Mouse (Mus musculus): ENCODE data around the gene Adcy3. TPM values are rescaled to one million over a fixed set of nuclear protein-coding genes. Genes with fewer than 3 reads are reported as not detected.

Adcy3 gene
- polyA plus RNA-seq, 1 experiment from 2014 or later, result 4.7 TPM

DNA sequence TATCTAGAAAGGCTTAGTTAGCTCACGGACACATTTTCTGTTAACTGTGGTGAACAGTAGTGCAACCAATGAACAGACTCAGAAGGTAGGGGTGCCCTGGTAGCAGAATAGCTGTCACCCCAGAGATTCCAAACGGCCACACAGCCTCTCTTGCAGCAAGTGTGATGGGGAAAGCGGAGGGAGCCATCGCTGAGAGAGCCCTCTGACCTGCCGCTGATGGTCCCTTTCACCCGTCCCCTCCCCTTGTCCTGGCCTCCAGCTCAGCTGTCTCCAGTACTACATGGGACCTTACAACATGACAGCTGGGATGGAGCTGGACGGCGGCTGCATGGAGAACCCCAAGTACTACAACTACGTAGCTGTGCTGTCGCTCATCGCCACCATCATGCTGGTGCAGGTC is 73.2 kb downstream of the Adcy3 start:
- DNase-seq (ENCODE audit: low spot score) (no peak), ATAC-seq (ENCODE audit: insufficient number of reproducible peaks, low FRiP score, low TSS enrichment, low read depth) (no peak)
- no peaks in the 10 kb centered on the region for H3K27me3 ChIP-seq (ENCODE audit: control insufficient read depth, insufficient read depth, low read length)
- H3K9me3 ChIP-seq (ENCODE audit: control insufficient read depth, low read length), result no peaks in the 10 kb centered on the region
- 94% methylated on average over 11 of the region's 11 CpGs for WGBS
- no peaks in the 10 kb centered on the region for H3K4me1 ChIP-seq (ENCODE audit: control insufficient read depth, insufficient read depth, low read length)
- peaks cover 16% of the 10 kb centered on the region for H3K36me3 ChIP-seq (ENCODE audit: control insufficient read depth, insufficient read depth, low read length)
- no peak overlapping the region for H3K9ac ChIP-seq (ENCODE audit: low read length)
- no peak overlapping the region for H3K4me2 ChIP-seq (ENCODE audit: low read depth, severe bottlenecking)
- no peak overlapping the region for H3K4me3 ChIP-seq (ENCODE audit: low read depth, low read length)
- H3K27ac ChIP-seq (replicated peaks; ENCODE audit: low read depth, low read length), result no peak overlapping the region

DNA sequence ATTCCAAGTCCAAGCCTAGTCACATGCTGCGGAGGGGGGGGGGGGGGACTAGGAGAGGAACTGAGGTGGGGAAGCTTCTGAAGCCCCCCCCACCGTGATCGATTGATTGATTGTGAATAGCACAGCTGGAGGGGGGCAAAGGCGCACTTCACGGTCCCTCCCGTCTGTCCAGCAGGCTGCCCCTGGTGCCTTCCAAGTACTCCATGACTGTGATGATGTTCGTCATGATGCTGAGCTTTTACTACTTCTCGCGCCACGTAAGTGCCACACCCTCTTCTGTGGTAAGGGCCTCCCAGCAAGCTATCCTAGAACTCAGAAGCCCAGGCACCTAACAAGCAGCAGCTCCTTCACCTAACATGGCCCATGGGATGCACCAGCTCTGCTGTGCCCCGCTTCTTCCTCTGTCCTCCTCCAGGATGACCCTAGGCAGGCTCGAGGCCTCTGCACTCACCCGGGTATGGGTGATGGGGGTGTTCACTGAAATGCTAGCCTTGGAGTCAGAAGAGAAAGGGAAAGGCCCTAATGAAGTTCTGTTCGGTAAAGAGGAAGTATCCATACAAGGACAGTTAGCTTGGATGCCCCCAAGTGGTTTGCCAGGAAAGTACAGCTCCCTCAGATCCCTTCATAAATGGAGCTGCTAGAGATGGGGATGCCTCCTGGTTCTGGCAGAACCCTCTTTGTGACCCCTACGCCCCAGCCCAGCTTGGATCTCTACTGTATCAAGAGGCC is 75.7 kb downstream of the Adcy3 start:
- Histone ChIP-seq H3K27ac (replicated peaks; ENCODE audit: low read depth, low read length) (no peak overlapping the region), H3K4me2 (ENCODE audit: low read depth, severe bottlenecking) (no peak overlapping the region), H3K4me3 (ENCODE audit: low read depth, low read length) (no peak overlapping the region), H3K27me3 (ENCODE audit: control insufficient read depth, insufficient read depth, low read length) (no peaks in the 10 kb centered on the region), H3K9me3 (ENCODE audit: control insufficient read depth, low read length) (no peaks in the 10 kb centered on the region), H3K4me1 (ENCODE audit: control insufficient read depth, insufficient read depth, low read length) (peaks cover 5% of the 10 kb centered on the region; the same call in 1 of the 2 replicates), H3K9ac (ENCODE audit: low read length) (no peak overlapping the region), H3K36me3 (ENCODE audit: control insufficient read depth, insufficient read depth, low read length) (peaks cover 20% of the 10 kb centered on the region)
- DNase-seq (ENCODE audit: low spot score) (peak; percentile 40), ATAC-seq (ENCODE audit: insufficient number of reproducible peaks, low FRiP score, low TSS enrichment, low read depth) (no peak)
- 84% methylated on average over 15 of the region's 15 CpGs for WGBS

DNA sequence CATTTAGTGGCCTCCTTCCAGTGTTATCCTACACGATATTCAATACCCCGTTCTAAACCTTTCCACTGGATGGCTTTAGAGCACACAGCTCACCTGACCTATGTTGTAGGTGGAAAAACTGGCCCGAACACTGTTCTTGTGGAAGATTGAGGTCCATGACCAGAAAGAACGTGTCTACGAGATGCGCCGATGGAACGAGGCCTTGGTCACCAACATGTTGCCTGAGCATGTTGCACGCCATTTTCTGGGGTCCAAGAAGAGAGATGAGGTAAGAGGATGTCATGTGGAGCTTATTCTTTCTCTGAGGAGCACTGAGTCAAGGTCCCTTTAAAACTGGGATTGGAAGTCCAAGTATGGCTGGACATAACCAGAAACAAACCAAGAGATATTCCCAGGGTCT is 76.3 kb downstream of the Adcy3 start:
- Histone ChIP-seq H3K4me2 (ENCODE audit: low read depth, severe bottlenecking) (no peak overlapping the region), H3K27me3 (ENCODE audit: control insufficient read depth, insufficient read depth, low read length) (no peaks in the 10 kb centered on the region), H3K4me3 (ENCODE audit: low read depth, low read length) (no peak overlapping the region), H3K36me3 (ENCODE audit: control insufficient read depth, insufficient read depth, low read length) (peaks cover 20% of the 10 kb centered on the region), H3K9ac (ENCODE audit: low read length) (no peak overlapping the region), H3K4me1 (ENCODE audit: control insufficient read depth, insufficient read depth, low read length) (peaks cover 5% of the 10 kb centered on the region; the same call in 1 of the 2 replicates), H3K9me3 (ENCODE audit: control insufficient read depth, low read length) (no peaks in the 10 kb centered on the region), H3K27ac (replicated peaks; ENCODE audit: low read depth, low read length) (no peak overlapping the region)
- DNase-seq (ENCODE audit: low spot score) (no peak), ATAC-seq (ENCODE audit: insufficient number of reproducible peaks, low FRiP score, low TSS enrichment, low read depth) (no peak)
- WGBS, result 96% methylated on average over 9 of the region's 9 CpGs

DNA sequence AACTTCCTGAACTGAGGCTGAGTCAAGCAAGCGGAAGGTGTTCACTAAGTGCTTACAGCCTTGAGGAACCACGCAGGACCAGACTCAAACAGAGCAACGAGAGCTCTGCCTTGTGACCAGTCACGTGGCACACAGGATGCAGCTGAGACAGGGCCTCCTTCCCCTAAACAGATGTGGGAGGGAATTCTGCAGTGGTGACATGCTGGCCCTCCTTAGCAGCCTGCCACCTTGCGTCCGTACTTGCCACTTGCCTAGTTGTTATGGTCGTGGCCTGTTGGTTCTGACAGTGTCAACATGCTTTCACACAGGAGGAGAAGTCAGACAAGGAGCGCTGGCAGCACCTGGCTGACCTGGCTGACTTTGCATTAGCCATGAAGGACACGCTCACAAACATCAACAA is 78.3 kb downstream of the Adcy3 start:
- WGBS, result 87% methylated on average over 9 of the region's 9 CpGs
- Histone ChIP-seq H3K4me1 (ENCODE audit: control insufficient read depth, insufficient read depth, low read length) (peaks cover 5% of the 10 kb centered on the region; the same call in 1 of the 2 replicates), H3K27me3 (ENCODE audit: control insufficient read depth, insufficient read depth, low read length) (no peaks in the 10 kb centered on the region), H3K9me3 (ENCODE audit: control insufficient read depth, low read length) (no peaks in the 10 kb centered on the region), H3K4me3 (ENCODE audit: low read depth, low read length) (no peak overlapping the region), H3K27ac (replicated peaks; ENCODE audit: low read depth, low read length) (no peak overlapping the region), H3K9ac (ENCODE audit: low read length) (no peak overlapping the region), H3K36me3 (ENCODE audit: control insufficient read depth, insufficient read depth, low read length) (peaks cover 23% of the 10 kb centered on the region), H3K4me2 (ENCODE audit: low read depth, severe bottlenecking) (no peak overlapping the region)
- ATAC-seq (ENCODE audit: insufficient number of reproducible peaks, low FRiP score, low TSS enrichment, low read depth) (no peak), DNase-seq (ENCODE audit: low spot score) (no peak)

DNA sequence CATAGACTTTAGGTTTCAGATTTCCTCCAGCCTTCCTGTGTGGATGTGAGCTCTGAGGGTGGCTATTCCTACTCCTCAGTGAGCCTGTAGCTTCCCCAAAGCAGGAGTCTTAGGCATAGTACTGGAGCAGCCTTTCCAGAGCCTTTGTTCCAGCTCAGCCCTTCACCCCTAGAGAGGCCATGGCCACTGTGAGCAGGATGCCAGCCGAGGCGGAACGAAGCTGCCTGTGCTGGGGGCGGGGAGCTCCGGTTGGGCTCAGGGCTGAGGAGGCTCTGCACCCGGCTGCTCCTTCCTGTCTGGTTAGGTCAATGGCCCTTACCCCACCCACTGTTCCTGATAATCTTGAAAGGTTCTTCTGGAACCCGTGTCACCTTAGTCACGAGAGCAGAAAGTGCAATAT is 80.0 kb downstream of the Adcy3 start:
- H3K9ac ChIP-seq (ENCODE audit: low read length), result no peak overlapping the region
- no peaks in the 10 kb centered on the region for H3K9me3 ChIP-seq (ENCODE audit: control insufficient read depth, low read length)
- ATAC-seq (ENCODE audit: insufficient number of reproducible peaks, low FRiP score, low TSS enrichment, low read depth) (no peak), DNase-seq (ENCODE audit: low spot score) (no peak)
- H3K27me3 ChIP-seq (ENCODE audit: control insufficient read depth, insufficient read depth, low read length), result no peaks in the 10 kb centered on the region
- H3K4me3 ChIP-seq (ENCODE audit: low read depth, low read length), result no peak overlapping the region
- peaks cover 5% of the 10 kb centered on the region; the same call in 1 of the 2 replicates for H3K4me1 ChIP-seq (ENCODE audit: control insufficient read depth, insufficient read depth, low read length)
- no peak overlapping the region for H3K4me2 ChIP-seq (ENCODE audit: low read depth, severe bottlenecking)
- no peak overlapping the region for H3K27ac ChIP-seq (replicated peaks; ENCODE audit: low read depth, low read length)
- H3K36me3 ChIP-seq (ENCODE audit: control insufficient read depth, insufficient read depth, low read length), result peaks cover 31% of the 10 kb centered on the region
- 81% methylated on average over 8 of the region's 8 CpGs for WGBS

DNA sequence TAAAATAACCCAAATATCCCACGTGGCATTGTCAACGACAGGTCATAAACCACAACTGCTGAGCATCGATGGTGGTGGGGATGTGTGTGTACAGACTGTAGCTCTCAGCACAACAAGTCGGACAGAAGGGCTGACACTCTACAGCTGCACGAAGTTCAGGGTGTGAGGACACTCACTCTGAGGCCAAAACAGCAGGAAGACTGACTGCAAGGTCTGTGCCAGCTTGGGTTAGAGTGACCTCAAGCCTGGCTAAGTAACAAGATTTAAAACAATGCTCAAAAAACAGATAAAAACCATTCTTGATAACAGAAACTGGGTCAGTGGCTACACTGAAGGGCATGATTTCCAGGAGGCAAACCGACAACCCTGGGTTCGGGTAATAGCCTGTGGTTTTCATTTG is 97.3 kb downstream of the Adcy3 start:
- DNase-seq (ENCODE audit: low spot score), result no peak
- Histone ChIP-seq H3K4me1 (ENCODE audit: control insufficient read depth, insufficient read depth, low read length) (peaks cover 3% of the 10 kb centered on the region; the same call in 1 of the 2 replicates), H3K4me2 (ENCODE audit: low read depth, severe bottlenecking) (no peak overlapping the region), H3K9ac (ENCODE audit: low read length) (no peak overlapping the region), H3K4me3 (ENCODE audit: low read depth, low read length) (no peak overlapping the region), H3K36me3 (ENCODE audit: control insufficient read depth, insufficient read depth, low read length) (peaks cover 16% of the 10 kb centered on the region), H3K9me3 (ENCODE audit: control insufficient read depth, low read length) (no peaks in the 10 kb centered on the region), H3K27me3 (ENCODE audit: control insufficient read depth, insufficient read depth, low read length) (no peaks in the 10 kb centered on the region), H3K27ac (replicated peaks; ENCODE audit: low read depth, low read length) (no peak overlapping the region)
- ATAC-seq (ENCODE audit: insufficient number of reproducible peaks, low FRiP score, low TSS enrichment, low read depth), result no peak
- 89% methylated on average over 7 of the region's 7 CpGs for WGBS

DNA sequence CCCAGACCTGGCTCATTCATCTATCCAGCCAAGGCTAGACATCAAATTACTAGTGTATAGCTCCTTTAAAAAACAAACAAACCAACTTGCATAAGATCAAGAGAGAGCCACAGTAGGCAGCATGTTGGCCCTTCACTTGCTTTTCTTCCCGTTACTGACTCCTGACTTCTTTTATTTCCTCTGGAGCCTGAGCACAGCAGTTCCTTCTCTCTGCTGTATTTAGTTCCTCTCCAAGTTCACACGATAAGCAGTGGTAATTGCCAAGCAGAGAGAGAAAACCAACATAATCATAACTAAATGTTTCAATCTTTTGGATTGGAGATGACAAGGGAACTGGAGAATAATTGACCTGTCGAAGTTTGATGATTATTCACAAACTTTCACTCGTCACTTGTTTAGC is 99.9 kb downstream of the Adcy3 start:
- Histone ChIP-seq H3K27ac (replicated peaks; ENCODE audit: low read depth, low read length) (no peak overlapping the region), H3K4me1 (ENCODE audit: control insufficient read depth, insufficient read depth, low read length) (peaks cover 3% of the 10 kb centered on the region; the same call in 1 of the 2 replicates), H3K27me3 (ENCODE audit: control insufficient read depth, insufficient read depth, low read length) (no peaks in the 10 kb centered on the region), H3K36me3 (ENCODE audit: control insufficient read depth, insufficient read depth, low read length) (no peaks in the 10 kb centered on the region; the same call in none of the 2 replicates), H3K9ac (ENCODE audit: low read length) (no peak overlapping the region), H3K9me3 (ENCODE audit: control insufficient read depth, low read length) (no peaks in the 10 kb centered on the region), H3K4me3 (ENCODE audit: low read depth, low read length) (peak overlapping the region; percentile 65), H3K4me2 (ENCODE audit: low read depth, severe bottlenecking) (peak overlapping the region; percentile 62)
- DNase-seq (ENCODE audit: low spot score) (no peak), ATAC-seq (ENCODE audit: insufficient number of reproducible peaks, low FRiP score, low TSS enrichment, low read depth) (no peak)
- WGBS, result 54% methylated on average over 4 of the region's 4 CpGs

DNA sequence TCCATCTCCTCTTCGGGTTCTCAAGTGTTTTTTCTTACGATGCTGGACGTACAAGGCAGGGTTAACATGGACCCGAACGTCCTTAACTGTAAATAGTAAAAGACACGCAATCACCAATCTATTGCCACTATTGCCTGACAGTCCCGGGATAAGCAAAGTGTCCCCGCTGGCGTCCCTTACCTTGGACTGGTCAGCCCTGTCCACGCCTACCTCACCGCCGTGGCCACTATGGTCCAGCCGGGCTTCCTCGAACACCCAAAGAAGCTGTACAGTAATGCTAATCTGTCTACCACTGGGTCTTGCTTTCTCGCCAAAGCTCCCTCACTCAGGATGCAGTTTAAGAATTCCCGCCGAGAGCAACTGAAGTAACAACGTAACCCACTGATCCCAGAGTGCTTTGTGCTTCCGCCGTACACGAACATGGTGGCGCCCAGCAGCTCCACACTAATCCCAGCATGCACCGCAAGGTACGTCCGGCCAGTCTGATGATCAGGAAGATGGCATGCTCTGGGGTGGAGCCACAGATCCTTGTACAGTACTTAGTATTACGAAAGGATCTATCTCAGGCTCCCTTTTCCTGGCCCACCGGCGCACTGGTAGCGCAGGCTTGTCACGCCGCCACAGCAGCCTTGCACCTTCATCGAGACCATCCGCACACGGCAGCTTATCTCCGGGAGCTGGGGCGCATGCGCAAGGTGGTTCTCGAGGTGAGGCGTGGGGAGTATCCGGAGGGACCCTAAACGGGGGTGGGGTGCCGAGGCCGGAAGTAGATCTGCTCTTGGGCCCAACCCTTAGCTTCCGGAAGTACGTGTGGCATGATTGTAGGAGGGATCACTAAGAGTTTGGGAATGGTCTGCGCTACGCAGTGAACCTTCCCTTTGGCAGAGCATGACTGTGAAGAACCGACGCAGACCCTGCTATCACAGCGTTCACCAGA is 100.9 kb downstream of the Adcy3 start, which contains the start of the genes Ptrhd1 and Cenpo:
TSS of gene Ptrhd1 (plus strand) at position 456 of the 937 bp plus-strand sequence.
TSS of gene Cenpo (minus strand) at position 723 of the 937 bp plus-strand sequence.
- peak; percentile 98 for ATAC-seq (ENCODE audit: insufficient number of reproducible peaks, low FRiP score, low TSS enrichment, low read depth)
- Histone ChIP-seq H3K9ac (ENCODE audit: low read length) (peak within 1 kb of the TSS; percentile 73), H3K9me3 (ENCODE audit: control insufficient read depth, low read length) (no peaks in the 10 kb centered on the region), H3K27me3 (ENCODE audit: control insufficient read depth, insufficient read depth, low read length) (no peaks in the 10 kb centered on the region), H3K36me3 (ENCODE audit: control insufficient read depth, insufficient read depth, low read length) (no peaks in the 10 kb centered on the region; the same call in 1 of the 2 replicates), H3K4me2 (ENCODE audit: low read depth, severe bottlenecking) (peak within 1 kb of the TSS; percentile 62), H3K4me3 (ENCODE audit: low read depth, low read length) (peak within 1 kb of the TSS; percentile 65), H3K4me1 (ENCODE audit: control insufficient read depth, insufficient read depth, low read length) (peaks cover 3% of the 10 kb centered on the region; the same call in 1 of the 2 replicates), H3K27ac (replicated peaks; ENCODE audit: low read depth, low read length) (peak within 1 kb of the TSS; percentile 52; the same call in 1 of the 2 replicates)
- under 1% methylated on average over 50 of the region's 50 CpGs for WGBS
- DNase-seq (ENCODE audit: low spot score), result peak; percentile 95
